ENCODE assay signal across 8 mouse cellular contexts in genomic region chr8:124316466-124317136, GRCm38 (mm10).
DNase-seq lines count a peak whose midpoint lies in the region; ATAC-seq lines count a peak whose summit lies in the region.

No protein-coding gene starts in this region.

- DNase-seq in neural tube, embryonic 10.5 days (ENCODE audit: extremely low spot score, low spot score): no peak
- DNase-seq in cerebellum, postnatal 10 days: peak; percentile 91 to 95
- peak; percentile 62 to 75 for DNase-seq in kidney, postnatal 25 days
- peak; percentile 58 for DNase-seq in ovary, postnatal 14 days (ENCODE audit: low spot score)
- no peak for DNase-seq in embryo, embryonic 10 days (ENCODE audit: low spot score)
- no peak for DNase-seq in right cerebral cortex, postnatal 36 days (ENCODE audit: low spot score in 2 of 2)

- no peaks in the 10 kb centered on the region for H3K27me3 ChIP-seq in neural tube, embryonic 13.5 days
- no peaks in the 10 kb centered on the region for H3K27me3 ChIP-seq in heart, embryonic 12.5 days (replicated peaks)

- H3K9me3 ChIP-seq in neural tube, embryonic 13.5 days: no peaks in the 10 kb centered on the region
- H3K9me3 ChIP-seq in heart, embryonic 12.5 days (replicated peaks): no peaks in the 10 kb centered on the region

- H3K4me3 ChIP-seq in neural tube, embryonic 13.5 days: no peak overlapping the region
- H3K4me3 ChIP-seq in heart, embryonic 12.5 days: no peak overlapping the region

- H3K4me2 ChIP-seq in neural tube, embryonic 13.5 days: no peak overlapping the region
- peak overlapping the region; percentile 49 for H3K4me2 ChIP-seq in heart, embryonic 12.5 days

- H3K4me1 ChIP-seq in neural tube, embryonic 13.5 days (replicated peaks): peaks cover 63% of the 10 kb centered on the region
- peaks cover 63% of the 10 kb centered on the region for H3K4me1 ChIP-seq in heart, embryonic 12.5 days (replicated peaks)

- no peak overlapping the region; the same call in 1 of the 2 replicates for H3K9ac ChIP-seq in neural tube, embryonic 13.5 days
- H3K9ac ChIP-seq in heart, embryonic 12.5 days: peak overlapping the region; percentile 59

- no peak for ATAC-seq in neural tube, embryonic 13.5 days (ENCODE audit: low read depth)
- peak; percentile 63 for ATAC-seq in heart, embryonic 12.5 days (ENCODE audit: insufficient number of reproducible peaks, low FRiP score)

- peak overlapping the region; percentile 19; the same call in 1 of the 2 replicates for H3K27ac ChIP-seq in neural tube, embryonic 13.5 days (replicated peaks)
- peak overlapping the region; percentile 77 for H3K27ac ChIP-seq in heart, embryonic 12.5 days (ENCODE audit: poor library complexity, severe bottlenecking)

- WGBS in neural tube, embryonic 13.5 days: 64% methylated on average over 12 of the region's 12 CpGs
- 11% methylated on average over 12 of the region's 12 CpGs for WGBS in heart, embryonic 12.5 days

- no peaks in the 10 kb centered on the region for H3K36me3 ChIP-seq in neural tube, embryonic 13.5 days
- H3K36me3 ChIP-seq in heart, embryonic 12.5 days: peaks cover 2% of the 10 kb centered on the region; the same call in 1 of the 2 replicates

Comparison
In these comparisons a context has a peak if more than half of its experiments do, and no peak if none do; other contexts are left out.
1. DNase-seq: peak in cerebellum, postnatal 10 days (2 of 2), kidney, postnatal 25 days (2 of 2) and ovary, postnatal 14 days (single experiment); none in neural tube, embryonic 10.5 days (single experiment), embryo, embryonic 10 days (single experiment) and right cerebral cortex, postnatal 36 days (0 of 2).